Comparison of ENCODE assay signal across 12 mouse cellular contexts in genomic region chr3:27677574-27677973, GRCm38 (mm10). TPM values are rescaled to one million over a fixed set of nuclear protein-coding genes. Genes with fewer than 3 reads are reported as not detected.
DNase-seq lines count a peak whose midpoint lies in the region; ATAC-seq and TF ChIP-seq lines count a peak whose summit lies in the region.
"Had no signal": no experiment of that assay in that cellular context is flagged by ENCODE, and none has a peak within 500 bp of the region (broad histone marks: within the 10 kb centered on the region; RNA-seq: fewer than 3 reads in every experiment).

No protein-coding gene starts in this region.

- H3K27ac ChIP-seq in hindbrain, embryonic 14.5 days, result no peak overlapping the region
- H3K27ac ChIP-seq in hindbrain, embryonic 10.5 days, result no peak overlapping the region
- H3K27ac ChIP-seq in midbrain, embryonic 15.5 days, result no peak overlapping the region
- no peak overlapping the region for H3K27ac ChIP-seq in midbrain, embryonic 16.5 days (ENCODE audit: low read length)

- no peak for DNase-seq in hindbrain, embryonic 14.5 days (ENCODE audit: low spot score)
- no peak for DNase-seq in hindbrain, embryonic 10.5 days (ENCODE audit: low spot score)
- peak; percentile 67 for DNase-seq in Muller cell, postnatal 12 days (ENCODE audit: inconsistent ontology term)
- DNase-seq in brain, embryonic 14.5 days (ENCODE audit: low read depth), result peak; percentile 85
- DNase-seq in lung, postnatal 10 days, result peak; percentile 63
- DNase-seq in thymus, postnatal 36 days, result no peak
- DNase-seq: cerebellum, adult 11 months; gastrocnemius, postnatal 25 days; kidney, adult 18-20 months; liver had no signal

- TF ChIP-seq CTCF in brain, embryonic 14.5 days (IDR thresholded peaks at IDR 0.05; ENCODE audit: borderline replicate concordance, extremely low read depth, insufficient read depth, insufficient read length), result no peak

- no peak overlapping the region for H3K4me3 ChIP-seq in hindbrain, embryonic 14.5 days (replicated peaks; ENCODE audit: low read length)
- no peak overlapping the region for H3K4me3 ChIP-seq in hindbrain, embryonic 10.5 days
- H3K4me3 ChIP-seq in midbrain, embryonic 15.5 days, result no peak overlapping the region
- no peak overlapping the region for H3K4me3 ChIP-seq in midbrain, embryonic 16.5 days (ENCODE audit: low read depth, low read length)

- ATAC-seq in hindbrain, embryonic 14.5 days (ENCODE audit: low FRiP score), result 0 out of 2 replicates have a peak, but pooled peaks have one; percentile 39
- no peak for ATAC-seq in midbrain, embryonic 15.5 days (replicated peaks)
- no peak for ATAC-seq in midbrain, embryonic 16.5 days

- H3K9ac ChIP-seq in hindbrain, embryonic 14.5 days, result no peak overlapping the region
- no peak overlapping the region for H3K9ac ChIP-seq in midbrain, embryonic 15.5 days
- no peak overlapping the region for H3K9ac ChIP-seq in midbrain, embryonic 16.5 days (ENCODE audit: low read depth, low read length)

- TF ChIP-seq POLR2A in brain, embryonic 14.5 days (IDR thresholded peaks at IDR 0.05; ENCODE audit: borderline replicate concordance, extremely low read depth, insufficient read depth, insufficient read length, poor library complexity, severe bottlenecking), result no peak

- 51% methylated on average over 6 of the region's 6 CpGs for WGBS in hindbrain, embryonic 14.5 days
- 83% methylated on average over 6 of the region's 6 CpGs for WGBS in hindbrain, embryonic 10.5 days
- 68% methylated on average over 6 of the region's 6 CpGs for WGBS in midbrain, embryonic 15.5 days
- WGBS in midbrain, embryonic 16.5 days, result 69% methylated on average over 6 of the region's 6 CpGs

- no peaks in the 10 kb centered on the region for H3K9me3 ChIP-seq in hindbrain, embryonic 14.5 days (ENCODE audit: control insufficient read depth, low read length)
- no peaks in the 10 kb centered on the region for H3K9me3 ChIP-seq in hindbrain, embryonic 10.5 days
- no peaks in the 10 kb centered on the region for H3K9me3 ChIP-seq in midbrain, embryonic 15.5 days
- no peaks in the 10 kb centered on the region for H3K9me3 ChIP-seq in midbrain, embryonic 16.5 days (replicated peaks; ENCODE audit: control insufficient read depth, low read length, poor library complexity, severe bottlenecking)

- no peaks in the 10 kb centered on the region for H3K27me3 ChIP-seq in hindbrain, embryonic 14.5 days (ENCODE audit: control insufficient read depth, insufficient read depth, low read length)
- H3K27me3 ChIP-seq in hindbrain, embryonic 10.5 days (ENCODE audit: insufficient read depth, poor library complexity, severe bottlenecking), result no peaks in the 10 kb centered on the region
- H3K27me3 ChIP-seq in midbrain, embryonic 15.5 days (replicated peaks), result no peaks in the 10 kb centered on the region
- H3K27me3 ChIP-seq in midbrain, embryonic 16.5 days (ENCODE audit: control insufficient read depth, insufficient read depth, low read depth, low read length), result no peaks in the 10 kb centered on the region

- H3K4me1 ChIP-seq in hindbrain, embryonic 14.5 days (replicated peaks; ENCODE audit: control insufficient read depth, insufficient read depth, low read length), result 0 out of 2 replicates have a peak, but pooled peaks cover 6% of the 10 kb centered on the region
- H3K4me1 ChIP-seq in hindbrain, embryonic 10.5 days (replicated peaks), result peaks cover 11% of the 10 kb centered on the region
- no peaks in the 10 kb centered on the region for H3K4me1 ChIP-seq in midbrain, embryonic 15.5 days
- peaks cover 5% of the 10 kb centered on the region; the same call in 1 of the 2 replicates for H3K4me1 ChIP-seq in midbrain, embryonic 16.5 days (ENCODE audit: control insufficient read depth, insufficient read depth, low read length)

- H3K4me2 ChIP-seq in hindbrain, embryonic 14.5 days (replicated peaks), result no peak overlapping the region
- no peak overlapping the region for H3K4me2 ChIP-seq in midbrain, embryonic 15.5 days
- H3K4me2 ChIP-seq in midbrain, embryonic 16.5 days (ENCODE audit: low read length), result no peak overlapping the region

- no peaks in the 10 kb centered on the region for H3K36me3 ChIP-seq in hindbrain, embryonic 14.5 days (replicated peaks; ENCODE audit: control insufficient read depth, insufficient read depth)
- no peaks in the 10 kb centered on the region for H3K36me3 ChIP-seq in hindbrain, embryonic 10.5 days
- no peaks in the 10 kb centered on the region for H3K36me3 ChIP-seq in midbrain, embryonic 15.5 days (replicated peaks)
- H3K36me3 ChIP-seq in midbrain, embryonic 16.5 days (ENCODE audit: control insufficient read depth, insufficient read depth, low read length), result no peaks in the 10 kb centered on the region

RNA-seq across cellular contexts. Expression of gene Fndc3b, which starts 33.5 kb away (rescaled TPM):
- 11.3 and 11.4 TPM in 2 replicates for polyA plus RNA-seq in hindbrain, embryonic 14.5 days (2014; fragmentation: Nextera tagmentation; extraction: Ambion mirVana)
- polyA plus RNA-seq in hindbrain, embryonic 10.5 days (2016; fragmentation: Nextera tagmentation; extraction: Ambion mirVana), result 9.4 and 11.2 TPM in 2 replicates
- 6.8 and 10.9 TPM in 2 replicates for polyA plus RNA-seq in brain, embryonic 14.5 days (2012; rRNA removed)
- polyA plus RNA-seq in midbrain, embryonic 15.5 days (2015; fragmentation: Nextera tagmentation; extraction: Ambion mirVana), result 9.2 and 9.7 TPM in 2 replicates
- polyA plus RNA-seq in midbrain, embryonic 16.5 days (2015; fragmentation: Nextera tagmentation; extraction: Ambion mirVana), result 8.2 and 8.8 TPM in 2 replicates

Comparison
In these comparisons a context has a peak if more than half of its experiments do, and no peak if none do; other contexts are left out.
1. DNase-seq: peak in Muller cell, postnatal 12 days (single experiment), brain, embryonic 14.5 days (single experiment) and lung, postnatal 10 days (single experiment); none in hindbrain, embryonic 14.5 days (single experiment), hindbrain, embryonic 10.5 days (single experiment) and thymus, postnatal 36 days (0 of 2).